ENCODE assay signal across 8 mouse cellular contexts in the genomic region with DNA sequence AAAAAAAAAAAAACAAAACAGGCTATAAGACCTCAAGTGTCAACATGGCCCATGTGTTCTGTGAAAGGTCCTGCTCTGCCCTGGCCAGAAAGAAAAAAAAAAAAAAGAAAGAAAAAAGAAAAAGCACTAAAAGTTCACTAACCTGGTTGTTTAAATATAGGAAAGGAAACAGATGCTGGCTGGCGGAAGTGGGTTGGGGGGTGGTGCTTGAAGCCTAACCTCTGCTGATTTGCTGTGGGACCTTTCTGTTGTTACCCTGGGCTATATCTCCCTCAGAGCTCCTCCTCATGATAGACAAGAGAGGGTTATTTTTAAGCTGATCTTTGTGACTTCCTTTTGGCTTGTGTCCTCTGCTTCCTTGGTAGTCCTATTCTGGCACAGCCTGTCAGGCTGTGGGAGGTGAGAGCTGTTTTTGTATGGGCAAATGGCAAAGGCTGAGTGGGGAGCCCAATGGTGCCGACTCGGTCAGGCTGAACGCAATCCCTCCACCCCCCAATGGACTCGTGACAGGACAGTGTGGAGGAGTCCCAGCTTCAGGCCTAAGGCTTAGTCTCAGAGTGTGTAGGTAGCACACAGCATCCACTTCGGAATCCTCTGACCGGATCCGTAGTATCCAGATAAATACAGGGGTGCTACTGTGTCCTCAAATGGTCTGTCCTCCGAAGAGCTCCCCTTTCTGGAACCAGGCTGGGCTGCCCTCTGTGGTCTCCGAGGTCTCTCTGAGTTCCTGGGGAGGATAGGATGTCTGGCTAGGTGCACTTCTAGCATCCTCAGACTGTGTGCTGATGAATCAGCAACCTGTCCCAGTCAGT. TPM values are rescaled to one million over a fixed set of nuclear protein-coding genes. Genes with fewer than 3 reads are reported as not detected.
DNase-seq lines count a peak whose midpoint lies in the region; ATAC-seq and TF ChIP-seq lines count a peak whose summit lies in the region.

No protein-coding gene starts in this region.

- no peak overlapping the region for H3K4me3 ChIP-seq in heart, embryonic 13.5 days
- H3K4me3 ChIP-seq in limb, embryonic 15.5 days: no peak overlapping the region
- no peak overlapping the region for H3K4me3 ChIP-seq in forebrain, postnatal 0 days (ENCODE audit: low read depth, low read length)
- H3K4me3 ChIP-seq in forebrain, embryonic 15.5 days: no peak overlapping the region

- no peak overlapping the region for H3K9ac ChIP-seq in heart, embryonic 13.5 days
- no peak overlapping the region for H3K9ac ChIP-seq in limb, embryonic 15.5 days
- no peak overlapping the region for H3K9ac ChIP-seq in forebrain, postnatal 0 days
- no peak overlapping the region for H3K9ac ChIP-seq in forebrain, embryonic 15.5 days (replicated peaks)

- H3K36me3 ChIP-seq in heart, embryonic 13.5 days: no peaks in the 10 kb centered on the region
- H3K36me3 ChIP-seq in limb, embryonic 15.5 days: no peaks in the 10 kb centered on the region
- no peaks in the 10 kb centered on the region for H3K36me3 ChIP-seq in forebrain, postnatal 0 days (ENCODE audit: insufficient read depth)
- H3K36me3 ChIP-seq in forebrain, embryonic 15.5 days: no peaks in the 10 kb centered on the region

- peak overlapping the region; percentile 36 for H3K27ac ChIP-seq in heart, embryonic 13.5 days (replicated peaks)
- H3K27ac ChIP-seq in limb, embryonic 15.5 days: peak overlapping the region; percentile 59
- H3K27ac ChIP-seq in forebrain, postnatal 0 days (ENCODE audit: low read depth, low read length): no peak overlapping the region
- no peak overlapping the region for H3K27ac ChIP-seq in forebrain, embryonic 15.5 days (replicated peaks)

- H3K4me1 ChIP-seq in heart, embryonic 13.5 days: peaks cover 60% of the 10 kb centered on the region
- peaks cover 33% of the 10 kb centered on the region for H3K4me1 ChIP-seq in limb, embryonic 15.5 days
- no peaks in the 10 kb centered on the region for H3K4me1 ChIP-seq in forebrain, postnatal 0 days (ENCODE audit: insufficient read depth)
- H3K4me1 ChIP-seq in forebrain, embryonic 15.5 days: no peaks in the 10 kb centered on the region

- no peak for ATAC-seq in heart, embryonic 13.5 days (ENCODE audit: extremely low read depth, insufficient number of reproducible peaks, low FRiP score, low TSS enrichment)
- no peak for ATAC-seq in limb, embryonic 15.5 days (ENCODE audit: insufficient number of reproducible peaks, low FRiP score, low TSS enrichment, low read depth)
- peak; percentile 42 for ATAC-seq in neutrophil, adult 5-6 weeks (ENCODE audit: extremely low read depth, insufficient number of reproducible peaks, low FRiP score, poor library complexity, severe bottlenecking)
- no peak for ATAC-seq in forebrain, postnatal 0 days
- ATAC-seq in forebrain, embryonic 15.5 days (replicated peaks): no peak

- 0 out of 2 replicates have a peak, but pooled peaks cover 4% of the 10 kb centered on the region for H3K27me3 ChIP-seq in heart, embryonic 13.5 days (replicated peaks)
- H3K27me3 ChIP-seq in limb, embryonic 15.5 days: no peaks in the 10 kb centered on the region
- no peaks in the 10 kb centered on the region for H3K27me3 ChIP-seq in forebrain, postnatal 0 days (ENCODE audit: insufficient read depth, low read length)
- no peaks in the 10 kb centered on the region for H3K27me3 ChIP-seq in forebrain, embryonic 15.5 days

- DNase-seq in layer of hippocampus, adult 9-11 months: peak; percentile 78
- DNase-seq in layer of hippocampus, adult 9-10 months (ENCODE audit: low spot score): no peak
- DNase-seq in forebrain, postnatal 0 days: no peak
- DNase-seq in cerebellum, postnatal 36 days: no peak

- no peaks in the 10 kb centered on the region for H3K9me3 ChIP-seq in heart, embryonic 13.5 days
- H3K9me3 ChIP-seq in limb, embryonic 15.5 days: no peaks in the 10 kb centered on the region
- H3K9me3 ChIP-seq in forebrain, postnatal 0 days (ENCODE audit: low read length): no peaks in the 10 kb centered on the region
- H3K9me3 ChIP-seq in forebrain, embryonic 15.5 days: no peaks in the 10 kb centered on the region

- WGBS in heart, embryonic 13.5 days: 63% methylated on average over 10 of the region's 10 CpGs
- WGBS in limb, embryonic 15.5 days: 75% methylated on average over 10 of the region's 10 CpGs
- WGBS in forebrain, postnatal 0 days: 79% methylated on average over 10 of the region's 10 CpGs
- WGBS in forebrain, embryonic 15.5 days: 88% methylated on average over 10 of the region's 10 CpGs

- H3K4me2 ChIP-seq in heart, embryonic 13.5 days: peak overlapping the region; percentile 9; the same call in 1 of the 2 replicates
- H3K4me2 ChIP-seq in limb, embryonic 15.5 days: no peak overlapping the region
- no peak overlapping the region for H3K4me2 ChIP-seq in forebrain, postnatal 0 days (ENCODE audit: low read depth)
- no peak overlapping the region for H3K4me2 ChIP-seq in forebrain, embryonic 15.5 days (replicated peaks)

- TF ChIP-seq CTCF in forebrain, postnatal 0 days (IDR thresholded peaks at IDR 0.05; ENCODE audit: low read depth): no peak

RNA-seq across cellular contexts. Expression of gene Tmigd3, which starts 21.3 kb away (rescaled TPM):
- 0.42 and 0.56 TPM in 2 replicates for polyA plus RNA-seq in heart, embryonic 13.5 days (2015; fragmentation: Nextera tagmentation; extraction: Ambion mirVana)
- polyA plus RNA-seq in limb, embryonic 15.5 days (2015; fragmentation: Nextera tagmentation; extraction: Ambion mirVana): 0.31 and 0.35 TPM in 2 replicates
- total RNA-seq in neutrophil, adult 5-6 weeks (2017): not detected in 2 replicates
- 1.4 TPM in 1 of 2 replicates, not detected in the other for total RNA-seq in forebrain, postnatal 0 days (2014; rRNA removed)
- 0.21 TPM in 1 of 2 replicates, not detected in the other for polyA plus RNA-seq in forebrain, postnatal 0 days (2015; fragmentation: Nextera tagmentation; extraction: Ambion mirVana)
- 0.24 TPM in 1 of 2 replicates, not detected in the other for polyA plus RNA-seq in forebrain, embryonic 15.5 days (2015; fragmentation: Nextera tagmentation; extraction: Ambion mirVana)

RNA-seq across cellular contexts. Expression of gene Adora3, which starts 21.3 kb away (rescaled TPM):
- 0.11 and 0.17 TPM in 2 replicates for polyA plus RNA-seq in heart, embryonic 13.5 days (2015; fragmentation: Nextera tagmentation; extraction: Ambion mirVana)
- polyA plus RNA-seq in limb, embryonic 15.5 days (2015; fragmentation: Nextera tagmentation; extraction: Ambion mirVana): 4.5 and 4.6 TPM in 2 replicates
- total RNA-seq in neutrophil, adult 5-6 weeks (2017): 1.6 and 2.7 TPM in 2 replicates
- total RNA-seq in forebrain, postnatal 0 days (2014; rRNA removed): 0.14 and 0.23 TPM in 2 replicates
- 0.31 and 0.35 TPM in 2 replicates for polyA plus RNA-seq in forebrain, postnatal 0 days (2015; fragmentation: Nextera tagmentation; extraction: Ambion mirVana)
- polyA plus RNA-seq in forebrain, embryonic 15.5 days (2015; fragmentation: Nextera tagmentation; extraction: Ambion mirVana): 0.23 and 0.46 TPM in 2 replicates

RNA-seq across cellular contexts. Expression of gene I830077J02Rik, which starts 40.5 kb away (rescaled TPM):
- polyA plus RNA-seq in heart, embryonic 13.5 days (2015; fragmentation: Nextera tagmentation; extraction: Ambion mirVana): 2.1 and 2.3 TPM in 2 replicates
- polyA plus RNA-seq in limb, embryonic 15.5 days (2015; fragmentation: Nextera tagmentation; extraction: Ambion mirVana): 0.32 and 0.51 TPM in 2 replicates
- 45.8 and 49.3 TPM in 2 replicates for total RNA-seq in neutrophil, adult 5-6 weeks (2017)
- total RNA-seq in forebrain, postnatal 0 days (2014; rRNA removed): 0.19 and 0.23 TPM in 2 replicates
- 0.22 and 0.35 TPM in 2 replicates for polyA plus RNA-seq in forebrain, postnatal 0 days (2015; fragmentation: Nextera tagmentation; extraction: Ambion mirVana)
- 0.20 and 0.23 TPM in 2 replicates for polyA plus RNA-seq in forebrain, embryonic 15.5 days (2015; fragmentation: Nextera tagmentation; extraction: Ambion mirVana)

Comparison
In these comparisons a context has a peak if more than half of its experiments do, and no peak if none do; other contexts are left out.
1. H3K27ac ChIP-seq: peak in heart, embryonic 13.5 days (single experiment) and limb, embryonic 15.5 days (single experiment); none in forebrain, postnatal 0 days (single experiment) and forebrain, embryonic 15.5 days (single experiment).